Mouse (Mus musculus) midbrain, postnatal 0 days (tissue): ENCODE results near the gene Kmt2e. TPM values are rescaled to one million over a fixed set of nuclear protein-coding genes. Genes with fewer than 3 reads are reported as not detected.

ENCODE experiments used
- ATAC-seq: fragments of 200-750 bp; cut with Nextera tagmentation; 2 replicates; pipeline ENCODE4 v1.8.0; 2017; ENCODE audit warnings: moderate number of reproducible peaks, mild to moderate bottlenecking, moderate TSS enrichment, moderate library complexity; ENCODE audit not compliant: low FRiP score
- DNase-seq: peaks from one replicate; pipeline ENCODE4 v3.0.0-alpha.2; 2015; ENCODE audit warnings: low spot score
- H3K27ac ChIP-seq: fragments of 300-500 bp; sonication (generic); 2 replicates; pipeline ENCODE4 v1.5.1; 2014; ENCODE audit warnings: low read depth, mild to moderate bottlenecking, low read length, mixed read lengths
- H3K27me3 ChIP-seq: fragments of 300-500 bp; sonication (generic); 2 replicates; pipeline ENCODE4 v1.6.1; 2014; ENCODE audit warnings: low read length, control low read depth, mixed read lengths; ENCODE audit not compliant: insufficient read depth
- H3K36me3 ChIP-seq: fragments of 300-500 bp; sonication (generic); 2 replicates; pipeline ENCODE4 v1.6.1; 2014; ENCODE audit warnings: low read length, control low read depth, mixed read lengths; ENCODE audit not compliant: insufficient read depth
- H3K4me1 ChIP-seq: fragments of 300-500 bp; sonication (generic); 2 replicates; pipeline ENCODE4 v1.6.1; 2014; ENCODE audit warnings: mild to moderate bottlenecking, control low read depth, antibody characterized with exemption, low read length, mixed read lengths; ENCODE audit not compliant: insufficient read depth
- H3K4me2 ChIP-seq: fragments of 300-500 bp; sonication (generic); 2 replicates; pipeline ENCODE4 v1.6.1; 2014; ENCODE audit warnings: low read depth, mild to moderate bottlenecking, low read length, mixed read lengths; ENCODE audit not compliant: poor library complexity, severe bottlenecking
- H3K4me3 ChIP-seq: fragments of 300-500 bp; sonication (generic); 2 replicates; pipeline ENCODE4 v1.5.1; 2014; ENCODE audit warnings: low read depth, mild to moderate bottlenecking, low read length, moderate library complexity
- H3K9ac ChIP-seq: fragments of 300-500 bp; sonication (generic); replicated peaks from 2 replicates; pipeline ENCODE4 v1.6.1; 2014; ENCODE audit warnings: mild to moderate bottlenecking, low read length, moderate library complexity, mixed read lengths; ENCODE audit not compliant: poor library complexity, severe bottlenecking
- H3K9me3 ChIP-seq: fragments of 300-500 bp; sonication (generic); 2 replicates; pipeline ENCODE4 v1.6.1; 2016; ENCODE audit warnings: low read length, control low read depth
- CTCF ChIP-seq: IDR thresholded peaks from 2 replicates; pipeline ENCODE4 v1.5.1; 2016; ENCODE audit warnings: antibody characterized with exemption, mild to moderate bottlenecking
- WGBS: fragments of 180-500 bp; shearing (Covaris S2); extraction: QIAGEN DNeasy Blood & Tissue Kit; methylation state at CpG from one replicate; pipeline ENCODE4 v1.1.7; 2014; 5-methylcytosine and 5-hydroxymethylcytosine counted together
- polyA plus RNA-seq: library from polyadenylated mRNA; unstranded; fragments of >200 nt; fragmentation: Nextera tagmentation; extraction: Ambion mirVana; gene quantifications from 2 replicates; pipeline ENCODE4 v1.2.1, GENCODE M21; 2015
- total RNA-seq: library from RNA; depleted of rRNA; stranded (reverse); fragments of >200 nt; gene quantifications from 2 replicates; pipeline ENCODE4 v1.2.3, GENCODE M21; 2014

Gene Kmt2e
- total and polyA plus RNA-seq, 2 experiments from 2014 or later = 49.3 to 144 TPM

GRCm38 (mm10) chr5:23513468-23513867, 79.2 kb downstream of the Kmt2e start:
- H3K4me3 ChIP-seq = no peak overlapping the region
- H3K36me3 ChIP-seq = peaks cover 33% of the 10 kb centered on the region
- H3K27me3 ChIP-seq = no peaks in the 10 kb centered on the region
- H3K9me3 ChIP-seq = no peaks in the 10 kb centered on the region
- H3K4me2 ChIP-seq = no peak overlapping the region
- TF ChIP-seq CTCF = no peak
- no peak overlapping the region for H3K27ac ChIP-seq
- no peaks in the 10 kb centered on the region for H3K4me1 ChIP-seq
- DNase-seq (no peak), ATAC-seq (no peak)
- WGBS = 92% methylated on average over 13 of the region's 13 CpGs
- H3K9ac ChIP-seq = no peak overlapping the region

GRCm38 (mm10) chr5:23515038-23515437, 80.8 kb downstream of the Kmt2e start:
- TF ChIP-seq CTCF = no peak
- H3K4me2 ChIP-seq = no peak overlapping the region
- ATAC-seq = no peak
- no peaks in the 10 kb centered on the region for H3K4me1 ChIP-seq
- H3K4me3 ChIP-seq = no peak overlapping the region
- 97% methylated on average over 10 of the region's 10 CpGs for WGBS
- no peak for DNase-seq
- H3K9ac ChIP-seq = no peak overlapping the region
- peaks cover 33% of the 10 kb centered on the region for H3K36me3 ChIP-seq
- no peak overlapping the region for H3K27ac ChIP-seq
- no peaks in the 10 kb centered on the region for H3K9me3 ChIP-seq
- no peaks in the 10 kb centered on the region for H3K27me3 ChIP-seq

GRCm38 (mm10) chr5:23516962-23517361, 82.7 kb downstream of the Kmt2e start:
- no peak overlapping the region; the same call in 1 of the 2 replicates for H3K27ac ChIP-seq
- no peak for TF ChIP-seq CTCF
- H3K9me3 ChIP-seq = no peaks in the 10 kb centered on the region
- no peaks in the 10 kb centered on the region for H3K27me3 ChIP-seq
- H3K36me3 ChIP-seq = peaks cover 33% of the 10 kb centered on the region
- WGBS = 32% methylated on average over 3 of the region's 3 CpGs
- DNase-seq (peak; percentile 46), ATAC-seq (no peak)
- H3K9ac ChIP-seq = no peak overlapping the region
- H3K4me2 ChIP-seq = no peak overlapping the region
- no peak overlapping the region for H3K4me3 ChIP-seq
- H3K4me1 ChIP-seq = no peaks in the 10 kb centered on the region

- H3K27ac ChIP-seq = no peak overlapping the region; the same call in 1 of the 2 replicates
- no peaks in the 10 kb centered on the region for H3K4me1 ChIP-seq
- TF ChIP-seq CTCF = no peak
- no peak overlapping the region for H3K4me2 ChIP-seq
- DNase-seq (no peak), ATAC-seq (no peak)
- H3K36me3 ChIP-seq = peaks cover 28% of the 10 kb centered on the region
- no peak overlapping the region for H3K9ac ChIP-seq
- no peak overlapping the region for H3K4me3 ChIP-seq
- H3K9me3 ChIP-seq = no peaks in the 10 kb centered on the region
- WGBS = 69% methylated on average over 4 of the region's 4 CpGs
- no peaks in the 10 kb centered on the region for H3K27me3 ChIP-seq
Measured at GRCm38 (mm10) chr5:23517839-23518238, 83.6 kb downstream of the Kmt2e start.

GRCm38 (mm10) chr5:23518673-23519072, 84.4 kb downstream of the Kmt2e start:
- no peaks in the 10 kb centered on the region for H3K4me1 ChIP-seq
- H3K27ac ChIP-seq = no peak overlapping the region
- no peaks in the 10 kb centered on the region for H3K27me3 ChIP-seq
- 73% methylated on average over 3 of the region's 3 CpGs for WGBS
- no peak overlapping the region for H3K4me2 ChIP-seq
- H3K9ac ChIP-seq = no peak overlapping the region
- peak; percentile 51 for DNase-seq
- no peaks in the 10 kb centered on the region for H3K9me3 ChIP-seq
- TF ChIP-seq CTCF = no peak
- H3K4me3 ChIP-seq = no peak overlapping the region
- ATAC-seq = no peak
- peaks cover 20% of the 10 kb centered on the region for H3K36me3 ChIP-seq

GRCm38 (mm10) chr5:23519679-23520078, 85.4 kb downstream of the Kmt2e start:
- no peak overlapping the region for H3K4me2 ChIP-seq
- ATAC-seq = no peak
- DNase-seq = no peak
- no peaks in the 10 kb centered on the region for H3K9me3 ChIP-seq
- no peak overlapping the region for H3K27ac ChIP-seq
- no peak for TF ChIP-seq CTCF
- H3K36me3 ChIP-seq = peaks cover 16% of the 10 kb centered on the region
- H3K9ac ChIP-seq = no peak overlapping the region
- H3K27me3 ChIP-seq = no peaks in the 10 kb centered on the region
- WGBS = 93% methylated on average over 3 of the region's 3 CpGs
- H3K4me3 ChIP-seq = no peak overlapping the region
- no peaks in the 10 kb centered on the region for H3K4me1 ChIP-seq
